Mouse (Mus musculus) lung, postnatal 14 days (tissue): ENCODE results near the gene Cs.
"Not testable (repeated sequence)": the region's sequence is repeated elsewhere in the genome, so short reads cannot be mapped to it uniquely, and the experiment has no call there.

Experiments
- DNase-seq: peaks from one replicate; pipeline ENCODE4 v3.0.0; 2021

The Cs gene

DNA sequence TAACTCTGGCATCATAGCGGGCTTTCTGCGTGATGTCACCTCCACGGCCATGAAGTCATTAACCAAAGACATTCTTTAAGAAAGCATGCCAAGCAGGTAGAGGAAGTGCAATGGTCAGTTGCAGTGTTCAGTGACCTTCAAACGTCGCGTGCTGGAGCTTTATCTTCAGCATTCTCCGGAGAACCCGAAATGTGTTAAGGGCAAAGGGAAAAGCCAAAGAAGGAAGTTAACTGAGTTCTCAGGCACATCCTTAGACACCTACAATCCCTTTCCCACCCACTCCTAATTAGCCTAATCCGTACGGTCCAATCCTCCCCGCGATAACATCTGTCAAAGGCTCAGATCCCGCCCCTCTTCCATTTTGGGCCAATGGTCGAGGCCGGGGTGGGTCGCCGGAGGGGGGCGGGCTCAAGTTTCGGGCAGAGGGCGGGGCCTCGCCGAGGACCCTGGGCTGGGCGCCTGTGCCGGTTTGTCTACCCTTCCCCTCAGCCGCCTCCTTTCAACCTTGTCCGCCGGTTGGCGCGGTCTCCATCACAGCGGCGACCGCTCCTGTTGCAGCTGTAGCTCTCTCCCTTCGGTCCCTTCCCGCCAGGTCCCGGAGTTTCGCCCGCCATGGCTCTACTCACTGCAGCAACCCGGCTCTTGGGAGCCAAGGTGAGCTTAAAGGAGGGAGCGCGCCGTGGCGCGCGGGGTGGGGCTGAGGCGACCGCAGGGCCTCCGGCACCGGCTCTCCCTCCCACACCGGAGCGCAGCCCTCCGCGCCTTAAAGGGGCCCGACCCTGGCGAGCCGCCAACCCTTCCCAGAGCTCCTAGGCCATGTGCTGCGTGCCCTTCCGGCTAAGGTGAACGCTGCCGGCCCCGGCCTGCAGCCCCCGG, at the start of gene Cs:
Gene Cs, plus strand, starts transcription at position 429 of the 876 bp plus-strand sequence.
- peak; percentile 97 for DNase-seq

GRCm38 (mm10) chr10:128290594-128290993, 46.9 kb upstream of the Cs start:
- not testable (repeated sequence) for DNase-seq

DNA sequence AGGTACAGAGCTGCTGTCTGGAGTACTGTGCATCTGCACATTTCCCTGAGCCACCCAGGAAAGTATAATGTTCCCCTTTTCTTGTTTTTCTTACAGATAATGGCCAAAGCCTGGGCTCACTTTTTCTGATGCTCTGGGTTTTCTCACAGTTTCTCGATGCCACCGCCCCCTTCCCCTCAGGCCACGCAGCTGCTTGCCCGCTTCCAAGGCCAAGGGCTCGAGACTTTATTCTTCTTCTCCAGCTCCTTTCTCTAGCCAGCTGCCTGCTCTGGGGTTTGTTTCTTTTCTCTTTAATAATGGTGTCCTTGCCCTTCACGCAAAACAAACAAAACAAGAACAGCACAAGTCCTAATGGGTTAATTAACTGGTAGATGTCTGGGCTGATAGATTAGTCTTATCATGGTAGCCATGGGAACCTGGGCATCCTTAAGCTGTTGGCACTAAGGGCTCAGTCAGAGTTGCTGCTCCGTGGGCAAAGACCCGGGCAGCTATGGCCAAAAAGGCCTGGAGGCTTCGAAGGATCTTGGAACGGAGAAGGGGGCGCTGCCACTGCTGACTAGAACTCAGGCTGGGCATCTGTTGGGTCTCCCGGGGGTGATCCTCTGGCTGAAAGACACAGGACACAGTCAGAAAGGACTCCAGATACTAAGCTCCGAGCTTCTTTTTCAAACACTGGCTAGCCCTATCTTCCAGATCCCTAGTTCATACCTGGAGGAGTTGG, 41.0 kb upstream of the Cs start:
- DNase-seq = no peak

GRCm38 (mm10) chr10:128297221-128297620, 40.3 kb upstream of the Cs start:
- DNase-seq = peak; percentile 11

- peak; percentile 29 for DNase-seq
These were observed 39.9 kb upstream of the Cs start for GRCm38 (mm10) chr10:128297622-128298021.

GRCm38 (mm10) chr10:128298243-128298642, 39.3 kb upstream of the Cs start:
- DNase-seq = no peak

- DNase-seq = no peak
These were observed 38.8 kb upstream of the Cs start, which contains the start of gene Il23a for GRCm38 (mm10) chr10:128298702-128299171. Gene Il23a (minus strand): TSS chr10:128298752.

GRCm38 (mm10) chr10:128302357-128302756, 35.2 kb upstream of the Cs start:
- DNase-seq = no peak

- DNase-seq = no peak
These were observed 34.8 kb upstream of the Cs start for GRCm38 (mm10) chr10:128302785-128303125.

DNA sequence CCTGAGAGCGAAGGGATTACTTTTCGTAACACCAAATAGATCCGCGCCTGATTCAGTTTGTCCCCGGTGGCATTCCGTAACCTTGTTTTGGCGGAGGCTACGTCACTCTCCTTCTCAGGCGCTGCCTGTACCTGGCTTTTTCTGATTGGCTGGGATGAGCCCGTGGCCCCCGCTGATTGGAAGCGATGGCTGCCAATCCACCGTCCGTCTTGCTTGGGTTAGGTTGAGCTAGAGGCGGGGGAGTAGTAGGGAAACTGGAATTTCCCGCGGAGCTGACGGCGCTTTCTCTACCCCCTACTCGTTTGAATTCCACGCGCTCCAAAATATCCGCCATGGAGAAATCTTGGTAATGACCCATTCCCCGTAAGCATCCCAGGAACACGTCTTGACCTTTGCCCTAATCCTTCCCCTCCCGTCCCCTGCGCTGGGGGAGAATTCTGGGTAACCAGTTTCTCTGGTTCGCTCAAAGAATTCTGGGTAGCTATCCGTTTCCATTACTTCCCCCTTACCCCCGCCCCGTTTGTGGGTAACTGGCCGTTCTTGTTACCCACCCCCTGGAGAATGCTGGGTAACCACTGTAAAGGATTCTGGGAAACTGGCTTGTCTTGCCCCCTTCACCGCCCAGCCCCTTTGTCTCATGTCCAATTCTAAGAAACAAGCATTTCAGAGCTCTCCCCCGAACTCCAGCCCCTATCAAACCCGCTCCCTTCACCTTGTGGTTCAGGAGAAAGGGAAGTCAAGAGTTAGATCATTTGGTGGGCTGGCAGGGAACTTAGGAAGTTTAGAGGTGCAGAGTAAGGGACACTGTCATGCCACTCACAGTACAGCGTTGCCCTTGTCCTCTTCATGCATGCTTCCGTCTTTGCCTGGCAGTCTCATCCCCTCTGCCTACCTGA, 34.2 kb upstream of the Cs start, which contains the start of gene Pan2:
Gene Pan2, plus strand, starts transcription at position 210 of the 896 bp plus-strand sequence.
- peak; percentile 99 for DNase-seq

GRCm38 (mm10) chr10:128309654-128310053, 27.9 kb upstream of the Cs start:
- no peak for DNase-seq

GRCm38 (mm10) chr10:128310177-128310576, 27.4 kb upstream of the Cs start:
- peak; percentile 21 for DNase-seq

- no peak for DNase-seq
These were observed 26.6 kb upstream of the Cs start for GRCm38 (mm10) chr10:128310902-128311301.

- no peak for DNase-seq
These were observed 22.0 kb upstream of the Cs start for GRCm38 (mm10) chr10:128315578-128315977.

GRCm38 (mm10) chr10:128321641-128322040, 15.9 kb upstream of the Cs start:
- DNase-seq = no peak

DNA sequence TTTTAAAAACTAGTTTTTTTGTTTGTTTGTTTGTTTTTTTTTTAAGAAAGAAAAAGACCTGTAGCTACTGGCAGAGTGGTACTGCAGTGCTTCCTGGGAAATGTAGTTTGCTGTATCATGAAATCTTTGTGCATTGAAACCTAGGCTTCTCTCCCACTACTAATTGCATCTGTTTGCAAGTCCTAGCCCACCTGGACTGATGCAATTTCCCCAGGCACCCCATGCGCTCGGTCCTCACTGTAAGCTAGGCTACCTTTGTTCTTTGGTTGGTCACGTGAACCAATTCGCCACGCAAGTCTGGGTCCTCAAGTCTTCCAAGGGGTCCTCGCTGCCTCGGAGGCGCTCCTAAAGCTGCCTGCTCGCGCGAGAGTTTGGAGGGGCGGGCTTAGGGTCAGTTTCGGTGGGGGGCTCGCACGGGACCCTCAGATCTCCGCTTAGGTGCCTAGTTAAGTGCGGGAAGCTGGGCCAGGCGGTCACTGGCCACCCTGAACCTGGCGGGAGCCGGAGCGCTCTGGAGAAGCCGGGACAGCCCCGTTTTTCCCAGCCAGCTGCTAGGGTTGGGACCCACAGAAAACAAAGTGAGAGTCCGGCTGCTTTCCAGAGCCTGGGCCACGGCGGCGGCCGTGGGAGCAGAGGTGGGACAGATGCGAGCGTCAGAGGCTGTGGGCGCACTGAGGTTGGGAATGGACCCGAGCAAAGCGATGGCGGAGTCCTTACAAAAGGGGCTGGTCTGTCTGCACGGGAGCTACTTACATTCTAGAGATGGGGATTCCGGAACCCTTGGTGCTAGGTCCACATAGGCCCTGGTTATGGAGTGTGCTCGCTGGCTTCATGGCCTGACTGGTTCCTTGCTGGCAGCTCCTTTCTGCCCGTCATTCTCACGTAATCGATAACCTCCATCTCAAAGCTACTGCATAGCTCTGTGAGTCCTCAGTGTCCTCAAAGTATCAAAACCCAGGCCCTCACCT, 15.1 kb upstream of the Cs start, which contains the start of gene Cnpy2:
Gene Cnpy2, plus strand, starts transcription at position 319 of the 968 bp plus-strand sequence.
- peak; percentile 79 for DNase-seq

- no peak for DNase-seq
These were observed 14.0 kb upstream of the Cs start for GRCm38 (mm10) chr10:128323516-128323915.

GRCm38 (mm10) chr10:128326825-128327224, 10.7 kb upstream of the Cs start:
- no peak for DNase-seq

GRCm38 (mm10) chr10:128327610-128328009, 9.9 kb upstream of the Cs start:
- no peak for DNase-seq

- not testable (repeated sequence) for DNase-seq
These were observed 4.9 kb upstream of the Cs start for GRCm38 (mm10) chr10:128332358-128333249.
